Mouse (Mus musculus): Measurements from ENCODE around the gene Prss37. TPM values are rescaled to one million over a fixed set of nuclear protein-coding genes. Genes with fewer than 3 reads are reported as not detected.

The Prss37 gene
- polyA plus RNA-seq, 1 experiment from 2014 or later, result 0.41 TPM

Other genes with a start within 250 kb of the Prss37 start
- gene Agk, start 194.3 kb downstream of the Prss37 start, polyA plus RNA-seq (2016; fragmentation: Nextera tagmentation; extraction: Ambion mirVana), result 45.7 and 50.8 TPM in 2 replicates
- 3.6 and 6.8 TPM in 2 replicates for gene E330009J07Rik, start 83.4 kb downstream of the Prss37 start, polyA plus RNA-seq (2016; fragmentation: Nextera tagmentation; extraction: Ambion mirVana)
- 0.04 TPM in 1 of 2 replicates, not detected in the other for gene Wee2, start 80.4 kb downstream of the Prss37 start, polyA plus RNA-seq (2016; fragmentation: Nextera tagmentation; extraction: Ambion mirVana)
- gene Ssbp1, start 48.2 kb downstream of the Prss37 start, polyA plus RNA-seq (2016; fragmentation: Nextera tagmentation; extraction: Ambion mirVana), result 122 and 162 TPM in 2 replicates
- gene Tas2r137, start 28.3 kb downstream of the Prss37 start, polyA plus RNA-seq (2016; fragmentation: Nextera tagmentation; extraction: Ambion mirVana), result not detected in 2 replicates
- not detected in 2 replicates for gene Tas2r108, start 26.0 kb downstream of the Prss37 start, polyA plus RNA-seq (2016; fragmentation: Nextera tagmentation; extraction: Ambion mirVana)
- not detected in 2 replicates for gene Olfr461, start 35.5 kb upstream of the Prss37 start, polyA plus RNA-seq (2016; fragmentation: Nextera tagmentation; extraction: Ambion mirVana)
- not detected in 2 replicates for gene Olfr460, start 50.0 kb upstream of the Prss37 start, polyA plus RNA-seq (2016; fragmentation: Nextera tagmentation; extraction: Ambion mirVana)
- gene Clec5a, start 66.3 kb upstream of the Prss37 start, polyA plus RNA-seq (2016; fragmentation: Nextera tagmentation; extraction: Ambion mirVana), result 0.10 and 0.53 TPM in 2 replicates
- gene Tas2r138, start 93.8 kb upstream of the Prss37 start, polyA plus RNA-seq (2016; fragmentation: Nextera tagmentation; extraction: Ambion mirVana), result not detected in 2 replicates
- 0.02 and 0.24 TPM in 2 replicates for gene Mgam, start 109.3 kb upstream of the Prss37 start, polyA plus RNA-seq (2016; fragmentation: Nextera tagmentation; extraction: Ambion mirVana)